Mouse (Mus musculus) B cell, adult 67 days (primary cell): ENCODE measurements around the gene Zbed3. TPM values are rescaled to one million over a fixed set of nuclear protein-coding genes. Genes with fewer than 3 reads are reported as not detected.

ENCODE experiments used
- total RNA-seq, 2 experiments: library from RNA; stranded (reverse); gene quantifications; 4 replicates each; pipeline ENCODE4 v1.2.4; 2023

The Zbed3 gene
- 10 to 100 TPM; 21.5 to 25.0 TPM for total RNA-seq

DNA sequence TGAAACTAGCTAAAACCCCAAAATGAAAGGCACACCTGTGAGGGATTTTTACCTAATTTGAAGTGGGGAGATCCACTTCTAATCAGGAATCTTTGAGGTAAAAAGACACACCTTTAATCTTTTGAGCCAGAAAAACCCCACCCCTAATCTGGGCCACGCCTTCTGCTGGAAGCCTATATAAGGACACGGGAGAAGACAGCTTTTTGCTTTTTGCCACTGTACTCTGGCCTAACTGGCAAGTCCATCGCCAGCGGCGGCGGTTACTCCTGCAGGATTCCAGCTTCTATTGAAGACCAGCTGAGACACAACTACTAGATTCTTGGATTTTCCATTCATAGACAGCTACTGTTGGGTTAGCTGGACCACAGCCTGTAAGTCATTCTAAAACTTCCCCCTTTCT lies at the start of gene Zbed3:
TSS of gene Zbed3 (plus strand) at position 213 of the 400 bp plus-strand sequence.

DNA sequence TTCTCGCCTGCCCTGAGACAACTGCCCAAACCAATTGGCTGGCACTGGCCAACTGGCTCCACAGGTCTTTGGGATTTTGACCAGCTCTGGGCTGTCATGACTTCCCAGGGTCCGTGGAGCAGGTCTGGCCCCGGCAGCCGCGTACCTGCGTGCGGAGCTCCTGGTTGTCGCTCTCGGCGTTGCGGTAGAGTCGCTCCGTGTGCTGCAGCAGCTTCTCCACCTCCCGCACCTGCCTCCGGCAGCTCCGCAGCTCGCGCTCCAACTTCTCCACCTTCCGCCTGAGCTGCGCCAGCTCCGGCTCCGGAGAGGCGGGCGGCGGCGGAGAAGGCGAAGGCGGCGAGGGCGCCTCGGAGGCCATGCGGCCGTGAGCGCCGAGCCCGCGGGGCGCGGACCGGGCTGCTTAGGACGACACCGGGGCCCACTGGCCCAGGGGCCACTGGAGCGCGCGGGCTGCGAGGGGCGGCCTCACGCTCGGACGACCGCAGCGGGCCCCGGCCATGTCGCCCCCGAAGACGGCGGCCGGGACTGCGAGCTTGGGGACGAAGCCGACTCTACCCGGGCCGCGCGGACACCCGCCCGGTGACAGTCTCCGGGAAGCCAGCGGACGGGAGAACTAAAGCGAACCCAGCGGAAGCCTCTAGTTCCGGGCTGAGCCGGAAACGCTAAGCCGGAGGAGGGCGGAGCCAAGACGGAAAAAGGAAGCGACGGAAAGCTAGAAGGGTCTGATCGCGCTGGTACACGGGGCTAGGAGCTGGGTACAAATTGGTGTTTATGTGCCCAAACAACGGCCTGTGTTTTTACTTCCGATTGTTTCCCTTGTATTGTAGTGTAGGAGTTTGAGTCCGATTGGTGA lies 51.5 kb downstream of the Zbed3 start, which contains the start of gene Aggf1:
TSS of gene Aggf1 (minus strand) at position 652 of the 853 bp plus-strand sequence.

Other genes starting within 250 kb of the Zbed3 start
- not detected for gene Pde8b, start 73.3 kb upstream of the Zbed3 start, total RNA-seq
- 10 to 100 TPM; 46.5 to 50.7 TPM for gene Aggf1, start 51.7 kb downstream of the Zbed3 start, total RNA-seq
- under 1 TPM in 1 of 2 experiments, not detected in 1; 0.53 TPM for gene Crhbp, start 121.3 kb downstream of the Zbed3 start, total RNA-seq
- gene S100z, start 155.1 kb downstream of the Zbed3 start, total RNA-seq, result not detected
- gene F2rl1, start 201.6 kb downstream of the Zbed3 start, total RNA-seq, result under 1 TPM; 0.44 to 0.47 TPM